Mouse (Mus musculus) liver, embryonic 13.5 days (tissue): ENCODE data around the gene Foxb1. TPM values are rescaled to one million over a fixed set of nuclear protein-coding genes. Genes with fewer than 3 reads are reported as not detected.

Experiments used
- ATAC-seq: fragments of 200-750 bp; cut with Nextera tagmentation; 2 replicates; pipeline ENCODE4 v1.8.0; 2017; ENCODE audit warnings: low read depth, mild to moderate bottlenecking, moderate number of reproducible peaks, moderate library complexity
- DNase-seq: peaks from one replicate; pipeline ENCODE4 v3.0.0; 2022
- H3K27ac ChIP-seq: fragments of 300-500 bp; sonication (generic); 2 replicates; pipeline ENCODE4 v1.5.1; 2015; ENCODE audit warnings: moderate library complexity, mild to moderate bottlenecking, inconsistent platforms
- H3K27me3 ChIP-seq: fragments of 300-500 bp; sonication (generic); 2 replicates; pipeline ENCODE4 v1.6.1; 2015; ENCODE audit warnings: mild to moderate bottlenecking, inconsistent platforms
- H3K36me3 ChIP-seq: fragments of 300-500 bp; sonication (generic); 2 replicates; pipeline ENCODE4 v1.6.1; 2015; ENCODE audit warnings: mild to moderate bottlenecking, inconsistent platforms
- H3K4me1 ChIP-seq: fragments of 300-500 bp; sonication (generic); replicated peaks from 2 replicates; pipeline ENCODE4 v1.6.1; 2015; ENCODE audit warnings: inconsistent platforms
- H3K4me2 ChIP-seq: fragments of 300-500 bp; sonication (generic); 2 replicates; pipeline ENCODE4 v1.6.1; 2015; ENCODE audit warnings: inconsistent platforms, mild to moderate bottlenecking, moderate library complexity
- H3K4me3 ChIP-seq: fragments of 300-500 bp; sonication (generic); replicated peaks from 2 replicates; pipeline ENCODE4 v1.5.1; 2015; ENCODE audit warnings: mild to moderate bottlenecking, inconsistent platforms
- H3K9ac ChIP-seq: fragments of 300-500 bp; sonication (generic); 2 replicates; pipeline ENCODE4 v1.6.1; 2015; ENCODE audit warnings: mild to moderate bottlenecking, inconsistent platforms
- H3K9me3 ChIP-seq: fragments of 300-500 bp; sonication (generic); replicated peaks from 2 replicates; pipeline ENCODE4 v1.6.1; 2016; ENCODE audit warnings: inconsistent platforms
- WGBS: fragments of 180-500 bp; shearing (Covaris S2); methylation state at CpG from one replicate; pipeline ENCODE4 v1.1.7; 2015; ENCODE audit not compliant: insufficient replicate concordance; 5-methylcytosine and 5-hydroxymethylcytosine counted together
- polyA plus RNA-seq: library from polyadenylated mRNA; unstranded; fragments of >200 nt; fragmentation: Nextera tagmentation; extraction: Ambion mirVana; gene quantifications from 2 replicates; pipeline ENCODE4 v1.2.1, GENCODE M21; 2015

Foxb1 gene
- polyA plus RNA-seq, 1 experiment from 2014 or later = not detected

DNA sequence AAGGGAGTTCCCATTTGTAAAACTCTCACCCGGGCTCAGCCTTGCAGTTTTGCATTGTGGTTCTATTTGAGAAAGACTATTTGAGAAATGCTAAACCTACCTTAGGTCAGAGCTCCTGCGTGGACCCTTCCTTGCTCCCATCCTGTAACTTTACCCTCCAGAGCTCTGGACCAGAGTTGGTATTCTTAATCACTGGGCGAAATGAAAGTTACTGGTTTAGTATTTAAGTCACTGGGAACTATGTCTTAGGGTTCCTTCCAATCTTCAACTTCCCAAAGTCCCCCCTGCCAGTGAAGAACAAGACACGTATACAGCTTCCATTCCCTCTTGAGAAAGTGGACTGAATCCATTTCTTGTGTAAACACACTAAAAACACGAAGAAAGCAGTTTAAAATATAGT, 5.6 kb downstream of the Foxb1 start:
- Histone ChIP-seq H3K36me3 (no peaks in the 10 kb centered on the region), H3K27ac (no peak overlapping the region), H3K9ac (no peak overlapping the region), H3K4me2 (no peak overlapping the region), H3K4me1 (no peaks in the 10 kb centered on the region), H3K27me3 (peaks cover 83% of the 10 kb centered on the region), H3K4me3 (no peak overlapping the region), H3K9me3 (no peaks in the 10 kb centered on the region)
- 8% methylated on average over 5 of the region's 5 CpGs for WGBS
- no peak for DNase-seq
- ATAC-seq = no peak

DNA sequence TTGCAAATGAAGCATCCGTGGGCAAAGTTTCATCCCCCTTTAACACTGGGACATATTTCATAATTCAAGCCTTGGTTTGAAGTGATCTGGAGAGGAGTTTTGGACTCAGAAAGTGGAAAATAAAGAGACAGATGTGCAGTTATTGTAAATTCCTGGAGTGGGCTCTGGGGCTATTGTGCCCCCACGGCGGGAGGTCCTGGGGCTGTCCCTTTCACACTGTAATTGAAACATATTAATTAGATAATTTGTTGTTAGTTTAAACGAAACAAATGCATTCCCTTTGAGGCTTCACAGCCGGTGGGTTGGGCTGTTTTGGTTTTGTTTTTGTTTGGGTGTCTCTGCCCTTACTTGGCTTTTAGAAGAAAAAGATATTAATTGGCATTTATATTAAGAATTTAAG, 6.0 kb downstream of the Foxb1 start:
- H3K4me3 ChIP-seq = no peak overlapping the region
- ATAC-seq (no peak), DNase-seq (no peak)
- H3K36me3 ChIP-seq = no peaks in the 10 kb centered on the region
- peaks cover 78% of the 10 kb centered on the region for H3K27me3 ChIP-seq
- WGBS = 7% methylated on average over 5 of the region's 5 CpGs
- no peak overlapping the region for H3K4me2 ChIP-seq
- no peak overlapping the region for H3K9ac ChIP-seq
- H3K27ac ChIP-seq = no peak overlapping the region
- H3K4me1 ChIP-seq = no peaks in the 10 kb centered on the region
- no peaks in the 10 kb centered on the region for H3K9me3 ChIP-seq

DNA sequence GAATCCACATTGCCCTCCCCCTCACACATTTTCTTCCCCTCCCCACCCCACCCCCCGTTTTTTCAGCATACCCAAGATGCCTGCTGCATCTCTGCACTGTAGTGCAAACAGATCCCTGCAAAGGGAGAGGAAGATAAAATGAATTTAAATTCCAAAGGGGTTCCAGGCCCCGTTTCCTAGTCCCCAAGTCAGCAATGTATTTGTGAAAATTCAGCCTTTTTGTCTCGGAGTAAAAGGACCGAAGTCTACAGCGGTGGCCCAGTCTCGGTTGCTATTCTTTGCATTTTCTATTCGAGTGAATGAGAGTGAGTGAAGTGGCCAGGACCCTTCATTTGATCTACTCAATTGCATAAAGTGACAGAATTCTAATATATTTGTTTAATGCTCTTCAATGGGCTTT, 6.4 kb downstream of the Foxb1 start:
- ATAC-seq (no peak), DNase-seq (no peak)
- no peak overlapping the region for H3K4me2 ChIP-seq
- H3K36me3 ChIP-seq = no peaks in the 10 kb centered on the region
- 7% methylated on average over 7 of the region's 7 CpGs for whole genome bisulfite sequencing
- no peaks in the 10 kb centered on the region for H3K9me3 ChIP-seq
- H3K9ac ChIP-seq = no peak overlapping the region
- H3K27ac ChIP-seq = no peak overlapping the region
- H3K27me3 ChIP-seq = peaks cover 74% of the 10 kb centered on the region
- H3K4me3 ChIP-seq = no peak overlapping the region
- H3K4me1 ChIP-seq = no peaks in the 10 kb centered on the region

DNA sequence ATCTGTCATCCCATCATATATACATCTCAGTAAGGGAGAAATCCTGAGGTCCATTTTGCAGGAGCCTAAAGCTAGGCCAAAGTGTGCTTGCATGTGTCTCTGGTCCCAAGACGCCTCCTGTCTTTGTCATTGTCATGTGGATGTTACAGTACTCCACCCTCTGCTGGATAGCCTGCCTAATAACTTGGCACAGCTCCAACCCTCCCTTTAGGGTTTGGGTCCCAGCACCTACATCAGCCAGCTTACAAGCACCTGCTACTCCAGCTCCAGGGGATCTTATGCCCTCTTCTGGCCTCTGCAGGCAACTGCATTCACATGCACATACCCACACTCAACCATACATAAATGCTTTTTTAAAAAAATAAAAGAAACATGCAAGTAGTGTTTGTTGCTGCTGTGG, 12.8 kb downstream of the Foxb1 start:
- H3K27me3 ChIP-seq = peaks cover 13% of the 10 kb centered on the region
- no peak overlapping the region for H3K27ac ChIP-seq
- ATAC-seq (no peak), DNase-seq (no peak)
- no peaks in the 10 kb centered on the region for H3K4me1 ChIP-seq
- H3K4me2 ChIP-seq = no peak overlapping the region
- no peak overlapping the region for H3K9ac ChIP-seq
- H3K36me3 ChIP-seq = no peaks in the 10 kb centered on the region
- 70% methylated on average over 1 of the region's 1 CpGs for WGBS
- H3K9me3 ChIP-seq = no peaks in the 10 kb centered on the region
- no peak overlapping the region for H3K4me3 ChIP-seq

DNA sequence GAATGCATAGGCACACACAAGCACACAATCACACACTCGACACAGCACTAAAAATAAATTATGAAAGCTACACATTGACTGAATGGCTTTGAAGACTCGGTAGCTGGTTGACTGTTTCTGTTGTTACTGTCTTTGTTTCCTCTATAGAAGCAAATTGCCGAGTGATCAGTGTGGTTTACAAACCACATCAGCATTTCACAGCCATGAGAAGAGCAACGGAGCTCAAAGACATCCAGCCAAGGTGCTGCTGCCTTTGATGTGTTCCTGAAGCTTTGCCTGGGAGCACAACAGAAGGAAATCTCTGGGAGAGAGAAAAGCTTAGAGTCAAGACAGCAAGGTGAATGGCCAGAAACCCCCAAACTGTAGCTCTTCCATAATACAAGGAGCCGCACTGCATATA, 32.0 kb downstream of the Foxb1 start:
- no peak for ATAC-seq
- Histone ChIP-seq H3K4me2 (no peak overlapping the region), H3K4me3 (no peak overlapping the region), H3K36me3 (no peaks in the 10 kb centered on the region), H3K27me3 (no peaks in the 10 kb centered on the region), H3K9me3 (no peaks in the 10 kb centered on the region), H3K9ac (no peak overlapping the region), H3K27ac (no peak overlapping the region), H3K4me1 (no peaks in the 10 kb centered on the region)
- 36% methylated on average over 5 of the region's 5 CpGs for WGBS
- DNase-seq = no peak

DNA sequence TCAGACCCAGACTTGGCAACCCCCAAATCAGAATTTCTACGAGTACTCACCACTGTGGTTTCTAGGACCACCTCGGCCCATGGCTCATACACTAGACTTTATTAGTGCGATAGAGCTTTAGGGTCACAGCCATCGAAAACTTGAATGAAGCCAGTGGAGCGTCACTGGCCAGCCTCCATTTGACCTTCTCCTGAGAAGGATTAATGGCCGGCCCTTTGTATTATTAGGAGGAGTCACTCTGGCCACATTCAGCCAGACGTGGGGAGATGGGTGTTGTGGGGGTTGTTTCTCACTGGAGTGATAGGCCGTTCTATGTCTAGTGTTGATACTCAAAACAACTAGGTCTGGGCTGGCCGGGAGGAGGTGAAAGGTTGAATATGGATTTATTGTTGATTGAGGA, 42.3 kb downstream of the Foxb1 start:
- no peaks in the 10 kb centered on the region for H3K9me3 ChIP-seq
- ATAC-seq (no peak), DNase-seq (no peak)
- no peaks in the 10 kb centered on the region for H3K27me3 ChIP-seq
- H3K27ac ChIP-seq = no peak overlapping the region
- H3K4me1 ChIP-seq = no peaks in the 10 kb centered on the region; the same call in none of the 2 replicates
- H3K9ac ChIP-seq = no peak overlapping the region
- no peak overlapping the region for H3K4me2 ChIP-seq
- 65% methylated on average over 9 of the region's 9 CpGs for WGBS
- H3K4me3 ChIP-seq = no peak overlapping the region
- H3K36me3 ChIP-seq = no peaks in the 10 kb centered on the region

DNA sequence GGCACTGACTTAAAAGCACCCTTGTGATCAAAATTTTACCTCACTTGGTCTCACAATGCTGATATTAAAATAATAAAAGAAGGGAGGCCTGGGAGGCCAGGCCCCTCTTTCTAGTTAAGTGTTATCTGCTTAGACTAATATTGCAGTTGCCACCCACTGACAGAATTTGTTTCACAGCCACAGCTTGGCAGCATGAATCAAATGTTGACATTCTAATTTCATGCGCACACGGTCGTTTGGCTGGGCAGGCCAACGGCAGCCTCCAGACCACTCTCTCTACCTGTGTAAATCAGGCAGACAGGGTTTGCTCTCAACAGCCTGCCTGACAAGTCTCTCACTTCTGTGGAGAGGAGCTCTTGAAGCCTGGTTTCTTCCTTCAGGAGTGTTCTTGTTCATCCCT, 44.4 kb downstream of the Foxb1 start:
- no peak overlapping the region for H3K27ac ChIP-seq
- ATAC-seq (no peak), DNase-seq (no peak)
- no peak overlapping the region for H3K4me2 ChIP-seq
- no peaks in the 10 kb centered on the region for H3K27me3 ChIP-seq
- H3K9ac ChIP-seq = no peak overlapping the region
- WGBS = 32% methylated on average over 4 of the region's 4 CpGs
- H3K36me3 ChIP-seq = no peaks in the 10 kb centered on the region
- H3K9me3 ChIP-seq = no peaks in the 10 kb centered on the region
- no peak overlapping the region for H3K4me3 ChIP-seq
- no peaks in the 10 kb centered on the region; the same call in none of the 2 replicates for H3K4me1 ChIP-seq

DNA sequence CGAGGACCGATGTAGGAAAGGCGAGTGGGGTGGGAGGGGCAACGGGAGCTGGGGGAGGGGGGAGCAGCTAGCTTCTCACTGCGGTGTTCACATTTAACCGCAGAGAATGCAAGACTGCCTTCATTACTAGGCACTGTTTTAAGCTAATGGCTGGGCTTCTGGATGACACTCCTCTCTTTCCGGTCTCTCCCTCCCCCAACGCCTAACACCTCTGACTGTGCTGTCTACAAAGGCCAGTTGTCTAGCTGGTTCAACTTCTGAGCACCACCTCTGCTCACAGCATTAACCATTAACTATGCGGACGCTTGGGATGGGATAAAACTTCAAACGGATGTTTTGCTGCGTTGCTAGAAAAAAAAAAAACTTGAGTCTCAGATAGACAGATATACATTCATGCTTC, 45.3 kb downstream of the Foxb1 start:
- no peak overlapping the region for H3K27ac ChIP-seq
- H3K9me3 ChIP-seq = no peaks in the 10 kb centered on the region
- WGBS = 7% methylated on average over 12 of the region's 12 CpGs
- no peak overlapping the region for H3K4me3 ChIP-seq
- H3K27me3 ChIP-seq = no peaks in the 10 kb centered on the region
- no peaks in the 10 kb centered on the region for H3K36me3 ChIP-seq
- DNase-seq (no peak), ATAC-seq (peak; percentile 50; the same call in 1 of the 2 replicates)
- no peak overlapping the region for H3K9ac ChIP-seq
- H3K4me1 ChIP-seq = no peaks in the 10 kb centered on the region; the same call in none of the 2 replicates
- peak overlapping the region; percentile 8; the same call in 1 of the 2 replicates for H3K4me2 ChIP-seq

DNA sequence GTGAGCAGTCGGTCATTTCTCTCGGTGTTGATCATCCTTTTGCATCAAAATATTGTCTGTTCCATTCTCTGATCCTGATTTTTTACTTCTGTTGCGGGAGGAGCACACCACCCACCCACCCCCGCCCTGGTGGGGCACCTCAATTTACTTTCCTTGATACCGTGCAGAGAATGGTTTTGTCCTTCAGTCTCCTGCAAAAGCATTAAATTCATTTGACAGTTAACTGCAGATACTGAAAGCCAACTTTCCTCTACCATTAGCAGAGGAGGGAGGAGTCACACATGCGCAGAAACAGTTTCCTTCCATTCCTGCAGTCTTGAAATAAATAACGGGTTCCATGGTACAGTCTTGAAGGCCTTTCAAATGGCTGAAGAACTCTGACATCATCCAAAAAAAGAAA, 46.4 kb downstream of the Foxb1 start:
- ATAC-seq = no peak
- H3K4me2 ChIP-seq = no peak overlapping the region
- no peak overlapping the region for H3K4me3 ChIP-seq
- no peaks in the 10 kb centered on the region; the same call in none of the 2 replicates for H3K4me1 ChIP-seq
- 52% methylated on average over 7 of the region's 7 CpGs for WGBS
- H3K27ac ChIP-seq = no peak overlapping the region
- H3K9ac ChIP-seq = no peak overlapping the region
- no peaks in the 10 kb centered on the region for H3K9me3 ChIP-seq
- H3K36me3 ChIP-seq = no peaks in the 10 kb centered on the region
- no peak for DNase-seq
- no peaks in the 10 kb centered on the region for H3K27me3 ChIP-seq

DNA sequence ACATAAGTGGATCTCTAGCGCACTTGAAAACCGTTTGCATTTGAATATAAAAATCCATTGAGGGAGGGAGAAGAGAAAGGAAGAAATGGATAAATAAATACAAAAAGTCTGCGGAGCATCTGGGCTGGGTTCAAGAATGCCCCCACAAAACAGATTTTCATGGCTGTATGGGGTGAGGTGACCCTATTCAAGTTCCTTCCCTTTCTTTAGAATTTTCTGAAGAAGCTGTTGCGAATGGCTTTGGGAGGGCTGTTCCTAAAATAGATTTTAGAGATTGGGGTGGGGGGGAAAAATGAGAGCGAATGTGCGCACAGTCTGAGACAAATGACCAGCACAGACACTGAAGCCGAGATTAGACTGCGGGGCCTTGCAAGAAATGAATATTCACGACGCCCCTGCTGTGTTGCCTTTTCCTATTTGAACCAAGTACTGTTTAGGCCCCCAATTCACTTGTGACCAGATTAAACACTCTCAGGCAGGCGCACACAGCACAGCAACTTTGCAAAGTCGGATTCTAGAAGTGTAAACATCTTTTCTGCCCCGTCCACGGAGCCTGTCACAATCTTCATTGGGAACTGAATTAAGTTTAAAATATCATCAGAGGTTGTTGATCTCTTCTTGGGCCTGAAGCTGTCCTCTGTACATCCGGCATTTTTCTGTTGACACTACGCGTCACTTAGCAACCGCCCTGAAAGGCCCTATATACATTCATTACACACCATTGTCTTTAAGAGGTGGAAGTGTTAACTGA, 47.0 kb downstream of the Foxb1 start:
- ATAC-seq (no peak), DNase-seq (no peak)
- Histone ChIP-seq H3K9ac (no peak overlapping the region), H3K27me3 (no peaks in the 10 kb centered on the region), H3K4me1 (no peaks in the 10 kb centered on the region; the same call in none of the 2 replicates), H3K4me3 (no peak overlapping the region), H3K27ac (no peak overlapping the region), H3K36me3 (no peaks in the 10 kb centered on the region), H3K9me3 (no peaks in the 10 kb centered on the region), H3K4me2 (no peak overlapping the region)
- 52% methylated on average over 18 of the region's 18 CpGs for WGBS

DNA sequence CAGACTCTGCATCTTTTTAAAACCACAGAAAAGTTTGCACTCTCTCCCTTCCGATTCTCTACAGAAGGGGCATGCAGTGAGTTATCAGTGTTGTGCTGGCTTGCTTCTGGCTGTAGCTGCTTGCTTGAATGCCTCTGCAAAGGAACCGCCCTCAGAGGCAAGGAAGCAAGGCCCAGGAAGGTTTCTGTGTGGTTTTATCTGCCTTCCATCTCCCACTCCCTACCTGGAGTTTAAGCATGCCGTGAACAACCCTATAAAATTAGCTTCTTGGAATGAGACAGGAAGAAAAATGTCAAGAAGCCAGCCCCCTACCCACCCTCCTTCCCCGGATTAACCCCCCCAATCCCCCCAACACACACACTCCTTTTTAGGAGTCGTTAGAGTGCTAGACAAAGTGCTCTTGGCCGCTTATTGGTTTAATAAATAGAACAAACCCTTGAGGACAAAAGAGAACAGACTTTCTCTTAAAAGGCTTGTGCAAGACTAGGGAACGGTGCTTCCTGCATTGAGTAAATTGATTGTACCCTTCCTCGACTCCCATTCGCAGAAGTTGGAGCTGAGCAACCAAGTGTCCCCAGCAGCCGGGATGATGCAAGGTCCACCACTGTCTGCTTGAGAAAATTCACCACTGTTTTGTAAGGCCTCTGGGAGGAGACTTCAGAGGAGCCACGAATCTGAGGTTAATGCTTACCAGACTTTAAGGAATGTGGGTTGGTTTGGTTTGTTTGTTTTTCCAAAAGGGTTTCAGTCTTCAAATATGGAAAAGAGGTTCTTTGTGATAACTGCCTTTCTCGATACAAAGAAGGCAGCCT, 47.8 kb downstream of the Foxb1 start:
- H3K27ac ChIP-seq = no peak overlapping the region
- no peaks in the 10 kb centered on the region for H3K36me3 ChIP-seq
- ATAC-seq (no peak), DNase-seq (no peak)
- H3K27me3 ChIP-seq = no peaks in the 10 kb centered on the region
- WGBS = 35% methylated on average over 12 of the region's 12 CpGs
- no peaks in the 10 kb centered on the region for H3K9me3 ChIP-seq
- H3K4me3 ChIP-seq = no peak overlapping the region
- no peak overlapping the region for H3K4me2 ChIP-seq
- H3K9ac ChIP-seq = no peak overlapping the region
- no peaks in the 10 kb centered on the region; the same call in none of the 2 replicates for H3K4me1 ChIP-seq
